Mouse (Mus musculus) thymus, postnatal 0 days (tissue): ENCODE data around the gene Trpm3. TPM values are rescaled to one million over a fixed set of nuclear protein-coding genes. Genes with fewer than 3 reads are reported as not detected.

Experiments used
- DNase-seq: peaks from one replicate; pipeline ENCODE4 v3.0.0-alpha.2; 2015; ENCODE audit warnings: low spot score
- polyA plus RNA-seq: library from polyadenylated mRNA; unstranded; fragments of >200 nt; fragmentation: Nextera tagmentation; extraction: Ambion mirVana; gene quantifications from 2 replicates; pipeline ENCODE4 v1.2.1, GENCODE M21; 2015

The Trpm3 gene
- polyA plus RNA-seq, 1 experiment from 2014 or later: 0.48 TPM

DNA sequence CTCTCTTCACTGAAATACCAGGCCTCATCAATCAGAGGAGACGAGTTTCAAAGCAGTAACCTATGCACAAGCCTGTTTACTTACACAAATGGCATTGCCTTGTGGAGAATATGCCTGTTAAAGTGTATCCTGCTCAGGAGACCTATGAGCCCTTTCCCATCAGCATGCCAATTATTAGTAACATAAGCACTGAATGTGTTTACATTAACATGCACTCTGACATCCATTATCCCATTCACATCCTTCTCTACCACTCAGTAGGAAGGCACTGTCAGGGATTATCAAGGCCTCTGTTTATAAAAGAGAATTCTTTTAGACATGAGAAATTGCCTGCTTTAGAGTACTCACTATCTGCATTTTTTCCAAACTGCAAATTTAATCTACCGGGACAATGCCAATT lies 598.0 kb downstream of the Trpm3 start:
- no peak for DNase-seq

DNA sequence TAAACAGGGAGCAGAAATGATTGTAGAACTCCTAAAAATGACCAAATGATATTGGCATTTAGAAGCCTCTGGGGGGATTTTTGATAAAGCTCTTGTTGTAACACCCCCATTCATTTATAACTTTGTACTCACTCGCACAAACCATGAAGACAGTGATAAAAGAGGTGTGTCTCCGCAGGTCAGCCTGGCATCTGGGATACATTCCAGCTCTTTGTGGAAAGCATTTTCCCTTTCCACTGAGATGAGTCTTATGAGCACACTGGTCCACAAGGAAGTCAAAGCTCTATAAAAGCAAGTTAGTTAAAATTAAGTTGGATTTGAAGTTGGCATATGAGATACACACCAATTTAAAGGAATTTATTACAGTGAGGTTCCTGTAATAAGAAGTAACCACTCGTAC lies 600.4 kb downstream of the Trpm3 start:
- no peak for DNase-seq

- DNase-seq: no peak
Measured at GRCm38 (mm10) chr19:22753311-22753809, 614.5 kb downstream of the Trpm3 start.

DNA sequence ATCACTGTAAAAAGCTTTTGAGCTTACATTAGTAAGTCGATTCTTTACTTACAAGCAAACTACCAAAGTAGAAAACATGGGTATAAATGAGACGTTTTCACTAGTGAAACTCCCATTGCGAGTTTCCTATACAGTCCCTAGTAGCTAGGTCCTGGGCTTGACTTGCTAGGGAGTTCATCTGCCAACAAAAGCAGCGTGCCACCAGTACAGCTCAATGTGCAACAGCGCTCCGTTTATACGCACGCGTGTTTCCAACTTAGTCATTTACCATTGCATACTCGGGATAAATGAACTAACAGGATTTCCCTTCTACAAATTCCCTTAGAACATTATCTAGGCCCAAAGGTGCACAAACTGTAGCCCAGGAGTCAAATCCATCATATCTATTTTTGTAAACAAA lies 615.2 kb downstream of the Trpm3 start:
- DNase-seq: no peak

- no peak for DNase-seq
Measured at GRCm38 (mm10) chr19:22754498-22754897, 615.7 kb downstream of the Trpm3 start.

GRCm38 (mm10) chr19:22758496-22758895 lies 619.6 kb downstream of the Trpm3 start:
- DNase-seq: no peak

- DNase-seq: no peak
Measured at GRCm38 (mm10) chr19:22768242-22768641, 629.4 kb downstream of the Trpm3 start.

DNA sequence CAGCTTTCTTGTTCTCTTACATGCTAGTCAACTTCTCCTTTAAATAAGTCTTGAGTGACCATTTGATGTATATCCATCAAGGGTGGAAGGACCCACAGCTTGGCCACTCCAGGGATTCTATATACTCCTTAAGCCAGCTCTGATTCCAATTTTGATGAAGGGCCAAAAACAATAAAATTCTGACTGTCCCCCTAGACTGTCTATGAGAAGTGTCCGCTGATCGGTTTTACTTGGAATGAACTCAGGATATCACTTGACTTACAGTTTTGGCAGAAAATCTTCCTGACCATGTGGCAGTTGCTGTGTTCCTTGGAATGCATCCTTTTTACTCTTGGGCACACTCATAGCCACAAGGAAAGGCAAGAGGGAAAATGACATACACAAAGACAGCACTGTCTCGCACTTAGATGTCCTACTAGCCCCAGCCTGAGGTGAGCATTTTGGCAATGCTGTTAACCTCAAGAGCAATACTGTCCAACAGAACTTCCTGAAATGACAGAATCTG lies 636.4 kb downstream of the Trpm3 start:
- DNase-seq: no peak

DNA sequence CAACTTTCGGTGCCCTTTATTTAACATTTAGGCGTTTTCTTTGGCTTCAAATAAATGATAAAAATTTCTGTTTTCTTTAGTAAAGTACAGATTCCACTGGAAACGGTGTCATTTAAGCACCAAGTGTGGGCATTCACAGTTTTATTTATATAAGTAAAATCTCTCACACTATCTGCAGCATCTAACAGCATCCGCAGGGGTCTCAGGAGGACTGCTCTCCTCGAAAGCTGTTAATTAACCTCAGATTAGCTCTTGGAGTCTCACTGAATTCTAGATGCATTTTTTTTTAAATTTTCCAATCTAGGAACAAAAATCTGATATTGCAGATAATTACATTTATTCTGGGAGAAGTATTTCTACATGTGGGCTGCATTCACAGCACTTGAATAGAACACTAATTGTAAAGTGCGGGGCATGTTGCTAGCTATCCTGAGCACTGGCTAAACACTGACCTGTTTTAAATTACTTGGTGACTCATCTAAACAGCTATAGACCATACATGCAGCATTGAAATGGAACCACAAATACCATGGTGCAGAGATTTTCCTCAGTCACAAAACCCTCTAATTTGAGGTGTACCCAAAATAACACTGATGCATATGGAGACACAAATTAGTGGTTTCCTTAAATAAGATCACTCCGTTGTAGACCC lies 641.5 kb downstream of the Trpm3 start:
- DNase-seq: no peak

- no peak for DNase-seq
Measured at GRCm38 (mm10) chr19:22781579-22781978, 642.7 kb downstream of the Trpm3 start.

- no peak for DNase-seq
Measured at GRCm38 (mm10) chr19:22783745-22784144, 644.9 kb downstream of the Trpm3 start.

- DNase-seq: no peak
Measured at GRCm38 (mm10) chr19:22789753-22790152, 650.9 kb downstream of the Trpm3 start.

DNA sequence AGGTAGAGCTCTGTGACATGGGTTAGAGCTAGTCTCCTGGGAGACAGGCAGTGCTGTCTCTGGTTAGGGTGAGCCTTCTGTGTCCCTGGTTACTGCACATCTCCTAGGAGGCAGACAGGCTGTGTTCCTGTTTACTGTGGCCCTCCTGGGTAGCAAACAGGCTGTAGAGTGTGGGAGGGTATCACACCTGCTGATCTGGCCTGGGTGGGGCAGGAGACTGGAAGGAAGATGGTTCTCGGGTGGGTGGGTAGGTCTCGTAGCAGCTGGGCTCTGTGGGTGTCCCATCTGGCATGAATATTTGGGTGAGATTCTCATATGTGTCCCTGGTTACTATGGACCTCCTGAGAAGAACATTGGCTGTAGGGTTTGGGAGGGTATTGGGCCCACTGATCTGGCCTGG lies 658.1 kb downstream of the Trpm3 start:
- DNase-seq: no peak

GRCm38 (mm10) chr19:22800471-22800870 lies 661.6 kb downstream of the Trpm3 start:
- no peak for DNase-seq

DNA sequence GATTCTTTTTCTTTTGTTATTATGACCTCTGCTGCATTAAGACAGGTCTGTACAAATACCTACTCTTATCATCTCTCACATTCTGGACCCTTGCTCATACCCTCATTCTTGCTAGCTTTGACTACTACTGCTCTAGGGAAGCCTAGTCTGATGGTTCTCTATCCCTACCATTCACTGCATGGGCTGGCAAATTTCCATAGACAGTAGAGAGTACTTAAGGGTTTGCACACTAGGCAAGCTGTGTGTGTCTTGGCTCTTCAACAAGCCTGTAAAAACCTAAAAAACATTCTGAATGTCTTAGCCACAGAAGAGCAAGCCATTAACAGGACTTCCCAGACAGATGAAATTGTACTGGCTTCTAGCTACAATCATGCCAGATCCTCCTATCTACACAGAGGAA lies 664.5 kb downstream of the Trpm3 start:
- DNase-seq: no peak

- DNase-seq: no peak
Measured at GRCm38 (mm10) chr19:22804311-22804710, 665.5 kb downstream of the Trpm3 start.

DNA sequence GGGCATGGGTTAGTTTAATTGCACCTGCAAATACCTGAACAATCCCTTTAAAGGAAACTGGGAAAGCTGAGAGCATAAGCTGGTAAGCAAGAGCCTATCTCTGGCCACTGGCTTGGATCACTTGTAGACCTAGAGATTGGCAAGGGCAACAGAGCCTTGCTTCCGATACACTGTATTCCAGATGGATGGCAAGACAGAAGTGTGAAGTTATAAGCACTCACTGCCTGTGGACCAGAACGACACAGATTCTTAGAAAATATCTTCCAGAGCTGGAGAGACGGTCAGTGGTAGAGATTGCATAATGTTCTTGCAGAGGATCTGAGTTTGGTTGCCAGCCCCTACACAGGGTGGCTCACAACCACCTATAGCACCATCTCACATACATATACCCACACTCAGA lies 671.4 kb downstream of the Trpm3 start:
- no peak for DNase-seq

DNA sequence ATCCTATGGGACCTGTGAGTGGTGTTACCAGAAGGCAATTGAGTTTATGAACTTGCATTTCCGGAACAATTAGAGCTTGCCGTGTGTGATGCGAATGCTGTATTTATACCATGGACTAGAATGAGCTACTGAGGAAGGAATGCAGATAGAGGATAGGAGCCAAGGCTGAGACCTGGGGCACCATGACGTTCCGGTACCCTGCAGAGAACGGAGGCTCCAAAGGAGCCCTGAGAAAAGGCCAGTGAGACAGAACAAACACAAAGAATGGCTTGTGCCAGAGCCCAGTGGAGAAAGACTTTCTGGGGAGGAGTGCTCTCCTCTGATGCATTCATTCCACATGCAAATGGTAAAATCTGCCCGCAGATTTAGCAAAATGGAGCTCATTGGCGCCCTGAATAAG lies 682.9 kb downstream of the Trpm3 start:
- DNase-seq: no peak

DNA sequence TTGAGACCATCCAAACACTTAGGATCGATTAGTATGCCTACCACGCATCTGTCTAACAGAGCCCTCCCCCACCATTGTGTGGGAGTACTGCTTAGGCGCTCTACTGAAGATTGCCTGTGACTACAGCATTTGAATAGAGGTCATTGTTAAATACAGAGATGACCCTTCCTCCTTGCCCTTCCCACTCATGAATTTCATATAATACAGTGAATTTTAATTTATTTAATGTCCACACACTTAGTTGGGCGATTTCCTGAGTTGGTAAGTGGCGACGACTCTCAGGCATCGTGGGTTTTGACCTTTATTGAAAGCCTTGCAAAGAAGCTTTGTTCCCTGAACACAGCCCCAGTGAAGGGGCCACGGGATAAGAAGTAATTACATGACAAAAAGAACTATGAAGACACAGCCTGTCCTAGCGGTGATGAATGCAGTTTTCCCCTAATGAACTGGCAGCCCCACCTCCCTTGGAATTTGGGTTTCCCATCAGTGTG lies 684.7 kb downstream of the Trpm3 start:
- DNase-seq: no peak

- DNase-seq: no peak
Measured at GRCm38 (mm10) chr19:22825812-22826211, 687.0 kb downstream of the Trpm3 start.

GRCm38 (mm10) chr19:22828198-22828742 lies 689.4 kb downstream of the Trpm3 start:
- no peak for DNase-seq

GRCm38 (mm10) chr19:22841081-22842040 lies 702.5 kb downstream of the Trpm3 start:
- no peak for DNase-seq
